Mouse (Mus musculus): ENCODE data around the gene Serpina16. TPM values are rescaled to one million over a fixed set of nuclear protein-coding genes. Genes with fewer than 3 reads are reported as not detected.

The Serpina16 gene
- total and polyA plus RNA-seq, 3 experiments, result not detected

DNA sequence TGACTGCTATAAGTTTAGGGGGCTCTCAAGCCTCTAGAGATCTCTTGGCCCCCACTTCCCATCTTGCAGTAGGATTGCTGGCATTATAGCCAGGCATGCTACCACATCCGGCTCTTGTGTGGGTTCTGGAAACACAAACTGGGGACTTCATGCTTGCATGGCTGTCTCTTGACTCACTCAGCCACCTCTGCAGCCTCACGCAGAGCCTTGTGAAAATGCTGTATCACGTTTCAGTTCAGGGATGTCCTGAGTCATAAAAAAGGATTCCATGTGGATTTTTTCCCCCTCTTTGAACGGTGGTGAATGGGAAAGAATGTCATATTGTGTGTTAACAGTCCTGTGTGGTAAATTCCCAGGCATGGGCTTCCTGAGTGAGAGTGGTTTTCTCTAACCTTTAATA lies 7.8 kb upstream of the Serpina16 start:
- no peak for DNase-seq (ENCODE audit: low read depth, low spot score)
- H3K4me1 ChIP-seq (ENCODE audit: control insufficient read depth in 1 of 2, insufficient read depth in 2 of 2, low read length in 2 of 2), result no peaks in the 10 kb centered on the region

DNA sequence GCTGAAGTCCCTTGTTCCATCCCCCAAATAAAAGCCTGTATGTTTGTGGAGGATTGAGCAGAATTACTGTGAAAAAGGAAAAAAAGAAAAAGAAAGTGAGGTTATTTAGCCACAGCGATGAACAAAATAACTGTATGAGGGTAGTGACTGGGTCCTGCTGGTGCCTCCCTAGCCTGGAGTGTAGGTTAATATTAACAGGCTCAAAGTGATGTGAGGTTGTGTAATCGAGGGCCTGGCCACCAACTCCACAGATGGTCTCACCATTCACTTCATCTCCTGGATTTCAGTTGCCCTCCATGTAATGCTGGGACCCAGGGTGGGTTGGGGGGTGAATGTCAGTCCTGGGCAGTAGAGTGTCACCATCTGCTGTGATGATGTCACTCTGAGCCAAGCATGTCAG lies 5.8 kb upstream of the Serpina16 start:
- H3K27me3 ChIP-seq (ENCODE audit: control insufficient read depth in 1 of 2, insufficient read depth in 2 of 2, low read length in 2 of 2), result no peaks in the 10 kb centered on the region
- no peak overlapping the region for H3K27ac ChIP-seq (ENCODE audit: control insufficient read depth, low read depth, low read length)
- no peaks in the 10 kb centered on the region for H3K79me2 ChIP-seq (ENCODE audit: control insufficient read depth, insufficient read depth, low read length, poor library complexity)
- no peaks in the 10 kb centered on the region for H3K4me1 ChIP-seq (ENCODE audit: control insufficient read depth in 1 of 2, insufficient read depth in 2 of 2, low read length in 2 of 2)
- H3K4me3 ChIP-seq (ENCODE audit: control insufficient read depth in 1 of 2, insufficient read depth in 1 of 2, low read depth in 2 of 2, low read length in 2 of 2), result no peak overlapping the region
- no peaks in the 10 kb centered on the region for H3K36me3 ChIP-seq (ENCODE audit: control insufficient read depth in 1 of 2, insufficient read depth in 2 of 2, low read length in 2 of 2)
- H3K9me3 ChIP-seq (replicated peaks; ENCODE audit: insufficient read depth, low read length), result no peaks in the 10 kb centered on the region
- no peak for DNase-seq (ENCODE audit: low read depth, low spot score)
- no peak for TF ChIP-seq HCFC1 (IDR thresholded peaks at IDR 0.05; ENCODE audit: low read depth, low read length)
- TF ChIP-seq POLR2A (IDR thresholded peaks at IDR 0.05; ENCODE audit: control insufficient read depth in 1 of 2, insufficient read depth in 1 of 2, low read depth in 1 of 2, low read length in 2 of 2, poor library complexity in 1 of 2), result no peak
- no peak for TF ChIP-seq MXI1 (IDR thresholded peaks at IDR 0.05; ENCODE audit: low read depth, low read length)
- TF ChIP-seq BHLHE40 (IDR thresholded peaks at IDR 0.05; ENCODE audit: borderline replicate concordance, low read depth, low read length), result no peak
- TF ChIP-seq MAZ (IDR thresholded peaks at IDR 0.05; ENCODE audit: low read depth, low read length), result no peak
- TF ChIP-seq POLR2AphosphoS2 (IDR thresholded peaks at IDR 0.05; ENCODE audit: low read length), result no peak
- TF ChIP-seq NELFE (IDR thresholded peaks at IDR 0.05; ENCODE audit: low read depth, low read length), result no peak
- TF ChIP-seq POLR2AphosphoS5 (IDR thresholded peaks at IDR 0.05; ENCODE audit: borderline replicate concordance, low read depth, low read length), result no peak
- TF ChIP-seq ZKSCAN1 (IDR thresholded peaks at IDR 0.05; ENCODE audit: low read depth, low read length), result no peak
- TF ChIP-seq CHD2 (IDR thresholded peaks at IDR 0.05; ENCODE audit: low read length), result no peak
- no peak for TF ChIP-seq TAL1 (IDR thresholded peaks at IDR 0.05; ENCODE audit: low read length)
- TF ChIP-seq GABPA (IDR thresholded peaks at IDR 0.05; ENCODE audit: low read depth, low read length), result no peak
- TF ChIP-seq UBTF (IDR thresholded peaks at IDR 0.05; ENCODE audit: borderline replicate concordance, insufficient read depth, low read depth, low read length), result no peak
- TF ChIP-seq MAX (IDR thresholded peaks at IDR 0.05; ENCODE audit: low read length), result no peak
- no peak for TF ChIP-seq MAFK (IDR thresholded peaks at IDR 0.05; ENCODE audit: borderline replicate concordance, low read depth, low read length)
- TF ChIP-seq TBP (IDR thresholded peaks at IDR 0.05; ENCODE audit: low read depth, low read length), result no peak
- no peak for TF ChIP-seq ZNF384 (IDR thresholded peaks at IDR 0.05; ENCODE audit: low read depth, low read length)
- no peak for TF ChIP-seq NRF1 (IDR thresholded peaks at IDR 0.05; ENCODE audit: insufficient read depth, low read depth, low read length, poor library complexity, severe bottlenecking)
- H3K9ac ChIP-seq (ENCODE audit: control insufficient read depth, low read depth, low read length, poor library complexity, severe bottlenecking), result no peak overlapping the region

More for the DNA sequence above, 7.8 kb upstream of the Serpina16 start:
- no peaks in the 10 kb centered on the region for H3K79me2 ChIP-seq (ENCODE audit: control insufficient read depth, insufficient read depth, low read length, poor library complexity)
- TF ChIP-seq RAD21 (IDR thresholded peaks at IDR 0.05; ENCODE audit: low read depth, low read length), result no peak
- TF ChIP-seq E2F4 (IDR thresholded peaks at IDR 0.05; ENCODE audit: borderline replicate concordance, low read depth, low read length), result no peak
- TF ChIP-seq TBP (IDR thresholded peaks at IDR 0.05; ENCODE audit: low read depth, low read length), result no peak
- TF ChIP-seq CTCF (IDR thresholded peaks at IDR 0.05 in 2 of 3, conservative IDR thresholded peaks at IDR 0.05 in 1 of 3; ENCODE audit: control insufficient read depth in 1 of 3, insufficient read depth in 1 of 3, low read depth in 2 of 3, low read length in 3 of 3, poor library complexity in 1 of 3, severe bottlenecking in 1 of 3), result no peak
- TF ChIP-seq MAZ (IDR thresholded peaks at IDR 0.05; ENCODE audit: low read depth, low read length), result no peak
- no peak for TF ChIP-seq MYB (IDR thresholded peaks at IDR 0.05; ENCODE audit: low read depth, low read length)
- no peak for TF ChIP-seq CHD1 (IDR thresholded peaks at IDR 0.05; ENCODE audit: low read depth, low read length)
- TF ChIP-seq EP300 (IDR thresholded peaks at IDR 0.05; ENCODE audit: low read depth in 1 of 2, low read length in 2 of 2), result no peak
- no peak for TF ChIP-seq MEF2A (IDR thresholded peaks at IDR 0.05; ENCODE audit: extremely low read depth, insufficient replicate concordance, low read depth, low read length, poor library complexity, severe bottlenecking)
- no peak for TF ChIP-seq ZC3H11A (IDR thresholded peaks at IDR 0.05; ENCODE audit: low read depth, low read length)
- no peak for TF ChIP-seq KAT2A (conservative IDR thresholded peaks at IDR 0.05; ENCODE audit: low read depth, low read length)
- TF ChIP-seq ZMIZ1 (IDR thresholded peaks at IDR 0.05; ENCODE audit: low read depth, low read length), result no peak
- no peak for TF ChIP-seq MYC (IDR thresholded peaks at IDR 0.05; ENCODE audit: low read depth, low read length)
- TF ChIP-seq GABPA (IDR thresholded peaks at IDR 0.05; ENCODE audit: low read depth, low read length), result no peak
- no peak for TF ChIP-seq TAL1 (IDR thresholded peaks at IDR 0.05; ENCODE audit: low read length)
- TF ChIP-seq SIN3A (IDR thresholded peaks at IDR 0.05; ENCODE audit: low read length), result no peak
- no peak for TF ChIP-seq UBTF (IDR thresholded peaks at IDR 0.05; ENCODE audit: borderline replicate concordance, insufficient read depth, low read depth, low read length)
- no peak for TF ChIP-seq MXI1 (IDR thresholded peaks at IDR 0.05; ENCODE audit: low read depth, low read length)
- no peak for TF ChIP-seq POLR2A (IDR thresholded peaks at IDR 0.05; ENCODE audit: control insufficient read depth in 1 of 2, insufficient read depth in 1 of 2, low read depth in 1 of 2, low read length in 2 of 2, poor library complexity in 1 of 2)
- H3K4me3 ChIP-seq (ENCODE audit: control insufficient read depth in 1 of 2, insufficient read depth in 1 of 2, low read depth in 2 of 2, low read length in 2 of 2), result no peak overlapping the region
- no peaks in the 10 kb centered on the region for H3K9me3 ChIP-seq (replicated peaks; ENCODE audit: insufficient read depth, low read length)
- H3K27me3 ChIP-seq (ENCODE audit: control insufficient read depth in 1 of 2, insufficient read depth in 2 of 2, low read length in 2 of 2), result no peaks in the 10 kb centered on the region
- no peak overlapping the region for H3K9ac ChIP-seq (ENCODE audit: control insufficient read depth, low read depth, low read length, poor library complexity, severe bottlenecking)
- no peaks in the 10 kb centered on the region for H3K36me3 ChIP-seq (ENCODE audit: control insufficient read depth in 1 of 2, insufficient read depth in 2 of 2, low read length in 2 of 2)
- H3K27ac ChIP-seq (ENCODE audit: control insufficient read depth, low read depth, low read length), result no peak overlapping the region

All from MEL (cell line).